Mouse (Mus musculus) right cerebral cortex, adult 18-20 months (tissue): Measurements from ENCODE around the gene Cln6.
"Not testable (repeated sequence)": the region's sequence is repeated elsewhere in the genome, so short reads cannot be mapped to it uniquely, and the experiment has no call there.

Experiments
- DNase-seq: peaks from one replicate; pipeline ENCODE4 v3.0.0; 2022; ENCODE audit warnings: mixed read lengths

Gene Cln6

GRCm38 (mm10) chr9:62838506-62839171 is at the start of gene Cln6:
Cln6 (plus strand) TSS chr9:62838785.
- DNase-seq: peak; percentile 78

GRCm38 (mm10) chr9:62789856-62790255 is 48.7 kb upstream of the Cln6 start:
- no peak for DNase-seq

- DNase-seq: not testable (repeated sequence)
Measured at GRCm38 (mm10) chr9:62799218-62799617, 39.4 kb upstream of the Cln6 start.

- DNase-seq: no peak
Measured at GRCm38 (mm10) chr9:62810095-62810494, 28.5 kb upstream of the Cln6 start.

GRCm38 (mm10) chr9:62810543-62811515 is 27.8 kb upstream of the Cln6 start:
- DNase-seq: peak; percentile 35

GRCm38 (mm10) chr9:62811516-62812121 is 27.0 kb upstream of the Cln6 start, which contains the start of gene Fem1b:
Fem1b (minus strand) TSS chr9:62811934.
- peak; percentile 91 for DNase-seq

- DNase-seq: no peak
Measured at GRCm38 (mm10) chr9:62812216-62813049, 26.2 kb upstream of the Cln6 start.

- DNase-seq: no peak
Measured at GRCm38 (mm10) chr9:62814751-62815150, 23.8 kb upstream of the Cln6 start.

- no peak for DNase-seq
Measured at GRCm38 (mm10) chr9:62816323-62817098, 22.1 kb upstream of the Cln6 start.

GRCm38 (mm10) chr9:62817099-62817571 is 21.4 kb upstream of the Cln6 start:
- DNase-seq: peak; percentile 47

- DNase-seq: no peak
Measured at GRCm38 (mm10) chr9:62817828-62818614, 20.6 kb upstream of the Cln6 start.

GRCm38 (mm10) chr9:62819494-62819893 is 19.1 kb upstream of the Cln6 start:
- no peak for DNase-seq

GRCm38 (mm10) chr9:62819910-62820309 is 18.7 kb upstream of the Cln6 start:
- not testable (repeated sequence) for DNase-seq

- no peak for DNase-seq
Measured at GRCm38 (mm10) chr9:62820829-62821228, 17.8 kb upstream of the Cln6 start.

GRCm38 (mm10) chr9:62821811-62822210 is 16.8 kb upstream of the Cln6 start:
- DNase-seq: no peak

GRCm38 (mm10) chr9:62825791-62826393 is 12.7 kb upstream of the Cln6 start:
- DNase-seq: no peak

GRCm38 (mm10) chr9:62826456-62826855 is 12.1 kb upstream of the Cln6 start:
- no peak for DNase-seq

GRCm38 (mm10) chr9:62827939-62828652 is 10.5 kb upstream of the Cln6 start:
- peak; percentile 54 for DNase-seq

- DNase-seq: peak; percentile 95
Measured at GRCm38 (mm10) chr9:62828662-62829086, 9.9 kb upstream of the Cln6 start.
